Mouse (Mus musculus): Measurements from ENCODE around the gene Rpl10a. TPM values are rescaled to one million over a fixed set of nuclear protein-coding genes. Genes with fewer than 3 reads are reported as not detected.
"Not testable (repeated sequence)": the region's sequence is repeated elsewhere in the genome, so short reads cannot be mapped to it uniquely, and the experiment has no call there.

Gene Rpl10a
- total RNA-seq, 2 experiments from 2014 or later, result 411 to 471 TPM

DNA sequence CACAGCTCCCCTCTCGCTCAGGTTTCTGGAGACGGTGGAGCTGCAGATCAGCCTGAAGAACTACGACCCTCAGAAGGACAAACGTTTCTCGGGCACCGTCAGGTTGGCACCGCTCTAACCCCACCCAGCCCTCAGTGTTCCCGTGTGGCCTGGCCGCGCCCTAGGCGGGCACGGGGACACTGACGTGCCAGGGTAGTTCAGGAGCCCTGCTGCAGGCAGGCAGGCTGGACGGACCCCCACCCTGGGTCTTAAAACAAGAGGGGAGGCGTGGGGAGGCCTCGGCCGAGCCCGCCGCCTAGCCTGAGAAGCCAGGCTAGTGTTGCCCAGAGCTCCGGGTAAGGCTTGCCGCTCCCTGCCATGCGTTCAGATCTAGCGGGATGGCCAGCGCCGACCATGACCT, 675 bp downstream of the Rpl10a start:
- DNase-seq, result peak; percentile 39 to 43
- intact Hi-C loops (cut with DNase I), result loop anchor here (2.0 to 5.0 kb wide), 2 partner anchors 40 to 193 kb away; no protein-coding TSS in a partner anchor

DNA sequence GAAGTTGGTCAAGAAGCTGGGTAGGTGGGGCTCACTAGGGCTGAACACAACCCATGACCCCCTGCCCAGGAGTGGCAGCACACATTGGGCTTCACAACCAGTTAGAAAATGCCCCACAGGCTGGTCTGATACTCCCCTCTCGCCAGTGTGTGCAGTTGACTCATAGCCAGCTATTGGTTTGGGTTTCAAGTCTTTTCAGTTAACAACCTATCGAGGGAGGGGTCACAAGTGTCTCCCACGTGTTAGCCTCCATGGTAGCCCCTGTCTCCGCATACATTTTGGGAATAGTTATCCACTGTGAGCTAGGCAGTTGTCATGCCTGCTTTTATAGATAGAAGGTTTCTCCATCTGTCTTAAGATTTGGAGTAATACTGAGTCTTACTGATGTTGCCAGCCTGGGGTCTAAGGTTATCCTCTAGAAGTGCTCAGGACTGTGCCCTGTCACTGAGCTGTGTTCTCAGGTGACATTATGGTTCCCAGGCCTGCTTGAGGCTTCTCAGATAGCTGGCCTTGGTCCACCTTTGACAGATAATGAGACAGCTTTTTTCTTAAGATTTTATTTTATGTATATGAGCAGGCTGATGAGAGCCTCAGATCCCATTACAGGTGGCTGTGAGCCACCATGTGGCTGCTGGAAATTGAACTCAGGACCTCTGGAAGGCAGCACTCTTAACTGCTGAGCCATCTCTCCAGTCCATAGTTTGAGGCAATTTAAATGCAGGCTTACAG, 1.4 kb downstream of the Rpl10a start:
- intact Hi-C loops (cut with DNase I), result loop anchor here (2.0 to 5.0 kb wide), 2 partner anchors 39 to 193 kb away; no protein-coding TSS in a partner anchor

DNA sequence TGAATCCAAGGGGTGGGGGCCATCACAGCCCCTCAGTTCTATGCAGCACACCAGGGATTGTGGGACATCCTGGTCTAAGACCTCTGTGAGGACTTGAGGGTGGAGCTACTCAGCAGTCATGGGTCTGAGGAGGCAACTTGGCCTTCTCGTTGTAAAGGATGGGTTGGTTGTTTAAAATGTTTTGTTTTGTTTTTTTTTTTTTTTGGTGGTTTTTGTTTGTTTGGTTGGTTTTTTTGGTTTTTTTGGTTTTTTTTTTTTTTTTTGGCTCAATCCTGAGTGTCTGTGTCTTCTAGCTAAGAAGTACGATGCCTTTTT, 1.9 kb downstream of the Rpl10a start:
- intact Hi-C loops (cut with DNase I), result no loop called here
- DNase-seq, result no peak

More for the DNA sequence above, 1.4 kb downstream of the Rpl10a start:
- no peak for DNase-seq

DNA sequence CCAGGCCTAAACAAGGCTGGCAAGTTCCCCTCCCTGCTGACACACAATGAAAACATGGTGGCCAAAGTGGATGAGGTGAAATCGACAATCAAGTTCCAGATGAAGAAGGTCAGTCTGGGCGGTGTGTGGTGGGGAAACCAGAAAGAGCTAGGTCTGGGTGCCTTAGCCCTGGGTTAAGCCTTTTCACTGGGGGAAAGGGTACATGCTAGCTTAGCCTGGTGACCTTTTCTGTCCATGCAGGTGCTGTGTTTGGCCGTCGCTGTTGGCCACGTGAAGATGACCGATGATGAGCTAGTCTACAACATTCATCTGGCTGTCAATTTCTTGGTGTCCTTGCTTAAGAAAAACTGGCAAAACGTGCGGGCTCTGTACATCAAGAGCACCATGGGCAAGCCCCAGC, 2.3 kb downstream of the Rpl10a start:
- intact Hi-C loops (cut with DNase I), result not testable (repeated sequence)

DNA sequence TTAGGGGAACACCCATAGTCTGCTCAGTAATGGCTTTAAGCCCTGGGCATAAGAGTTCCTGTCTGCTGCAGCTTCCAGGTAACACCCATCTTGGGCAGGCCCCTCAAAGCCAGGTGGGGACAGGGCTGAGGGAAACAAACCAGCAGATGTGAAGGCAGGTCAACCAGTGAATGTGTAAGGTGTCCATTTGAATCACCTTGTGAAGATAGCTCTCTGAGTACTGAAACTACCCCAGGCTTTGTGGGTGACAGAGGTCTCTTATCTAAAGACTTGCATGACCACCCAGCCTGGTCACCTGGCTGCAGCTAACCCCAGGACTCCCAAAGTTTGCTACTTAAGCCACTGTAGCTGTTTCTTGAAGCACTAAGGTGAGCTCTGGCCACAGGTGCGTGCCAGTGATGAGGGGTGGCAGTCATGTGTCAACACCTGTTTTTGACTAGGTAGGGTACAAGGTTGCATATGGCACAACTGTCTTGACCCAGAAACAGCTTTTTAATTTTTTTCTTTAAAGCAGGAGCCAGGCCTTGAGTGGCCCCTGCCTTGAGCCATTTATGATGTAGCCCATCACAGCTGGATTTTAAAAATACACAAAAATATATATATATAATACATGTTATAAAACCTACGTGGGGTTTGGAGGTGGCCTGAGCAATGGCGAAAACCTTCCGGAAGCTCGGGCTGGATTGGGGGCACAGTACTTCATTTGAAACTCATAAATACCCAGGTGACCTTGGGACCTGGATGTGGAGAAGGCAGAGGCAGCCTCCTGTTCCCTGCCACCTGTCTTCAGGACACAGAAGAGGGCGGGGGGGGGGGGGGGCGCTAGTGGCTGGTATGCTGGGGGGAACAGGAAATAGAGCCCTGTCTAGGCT, 3.2 kb downstream of the Rpl10a start:
- intact Hi-C loops (cut with DNase I), result no loop called here

More for the DNA sequence above, 2.3 kb downstream of the Rpl10a start:
- not testable (repeated sequence) for DNase-seq

DNA sequence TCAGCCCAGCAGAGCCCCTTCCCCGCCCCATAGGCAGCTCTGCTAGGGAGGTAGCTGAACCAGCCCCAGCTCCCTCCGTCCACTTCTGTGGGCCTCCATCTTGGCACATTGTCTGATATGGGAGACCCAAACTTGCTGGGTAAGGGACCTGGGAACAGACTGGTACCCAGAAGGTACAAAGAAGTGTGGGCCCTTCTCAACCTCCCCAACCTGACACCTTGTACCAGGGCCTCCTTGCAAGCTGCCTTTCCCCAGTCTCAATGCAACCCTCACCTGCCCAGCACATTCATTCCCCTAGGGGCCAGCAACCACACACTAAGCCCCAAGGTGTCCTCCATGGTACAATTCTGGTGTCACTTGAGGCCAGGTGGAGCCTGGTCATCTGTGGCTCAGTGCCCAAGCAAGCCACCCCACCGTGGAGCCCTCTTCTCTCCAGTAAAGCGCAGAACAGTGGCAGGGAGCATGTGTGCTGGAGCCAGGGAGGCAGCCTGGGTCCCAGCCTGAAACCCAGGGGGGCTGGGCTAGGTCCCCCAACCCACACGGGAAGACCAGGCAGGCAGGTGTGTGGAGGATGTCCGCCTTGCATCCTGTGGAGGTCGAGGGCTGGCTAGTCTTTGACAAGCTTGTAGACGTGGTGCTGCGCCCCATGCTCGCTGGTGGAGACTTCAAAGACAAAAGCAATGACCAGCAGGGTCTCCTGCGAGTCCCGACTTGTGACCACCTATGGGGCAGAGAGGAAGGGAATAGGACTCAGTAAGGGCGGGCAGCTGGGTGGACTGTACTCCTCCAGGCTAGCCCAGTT, 4.0 kb downstream of the Rpl10a start:
- intact Hi-C loops (cut with DNase I), result no loop called here
- DNase-seq, result no peak

More for the DNA sequence above, 3.2 kb downstream of the Rpl10a start:
- no peak for DNase-seq

DNA sequence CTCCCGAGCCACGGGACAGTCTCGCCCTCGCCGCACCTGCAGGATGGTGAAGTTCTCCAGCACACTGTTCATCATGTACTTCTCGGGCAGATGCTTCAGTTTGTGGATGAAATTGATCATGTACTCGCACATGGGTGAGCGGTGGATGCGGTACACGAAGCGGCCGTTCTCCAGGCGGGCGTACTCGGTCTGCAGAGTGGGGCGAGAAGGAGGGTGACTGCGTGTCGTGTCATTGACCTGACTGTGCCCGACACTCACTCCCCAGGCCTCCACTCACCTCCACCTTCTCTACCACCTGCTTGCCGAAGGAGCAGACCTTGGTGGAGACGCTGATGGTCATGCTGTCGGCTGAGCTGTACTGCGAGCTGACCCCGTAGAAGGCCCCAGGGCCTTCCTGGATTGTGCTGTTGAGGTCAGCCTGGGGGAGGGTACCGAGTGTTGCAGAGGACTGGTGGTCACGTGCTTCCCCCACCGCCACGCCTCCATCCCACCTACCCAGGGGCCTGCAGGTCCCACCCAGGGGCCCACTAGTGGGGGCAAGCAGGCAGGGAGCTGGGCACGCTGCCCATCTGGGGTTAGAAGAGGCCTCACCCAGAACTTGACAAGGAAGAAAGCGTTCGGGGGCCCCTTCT, 4.8 kb downstream of the Rpl10a start:
- intact Hi-C loops (cut with DNase I), result no loop called here
- DNase-seq, result no peak

DNA sequence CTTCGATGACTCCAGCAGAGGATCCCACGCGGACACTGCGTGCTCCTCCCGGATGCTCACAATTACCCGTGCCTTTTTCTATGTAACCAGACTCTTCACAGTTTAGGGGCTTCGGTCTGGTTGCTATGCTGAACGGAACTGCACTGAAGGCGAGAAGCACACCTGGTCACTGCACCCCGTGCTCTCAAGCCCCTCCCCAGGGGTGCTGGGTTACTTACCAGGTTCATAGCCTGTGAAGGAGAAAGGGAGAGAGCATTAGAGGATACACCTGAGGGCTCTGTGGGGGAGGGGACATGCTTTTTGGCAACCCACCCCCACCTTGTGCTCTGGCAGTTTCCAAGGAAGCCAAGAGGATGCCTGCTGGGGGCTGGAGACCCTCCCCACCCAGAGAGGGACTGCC, 7.0 kb downstream of the Rpl10a start:
- no peak for DNase-seq
- intact Hi-C loops (cut with DNase I), result no loop called here

DNA sequence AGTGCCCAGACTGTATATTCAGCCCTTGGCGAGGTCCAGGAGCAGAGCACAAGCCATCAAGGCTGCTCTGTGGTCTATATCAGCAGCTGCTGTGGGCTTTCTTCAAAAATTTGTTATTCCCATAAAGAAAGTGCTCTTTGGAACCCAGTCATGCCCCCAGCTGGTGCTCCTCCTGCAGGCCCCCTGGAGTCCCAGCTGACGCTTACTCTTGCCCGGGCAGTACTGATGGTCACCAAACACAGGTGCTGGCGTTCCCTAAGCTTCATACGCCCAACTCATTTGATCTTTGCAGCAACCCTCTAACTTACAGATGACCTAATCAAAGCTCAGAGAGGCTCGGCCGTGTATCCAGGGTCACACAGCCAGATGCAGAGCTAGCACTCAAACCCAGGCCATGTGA, 9.3 kb downstream of the Rpl10a start:
- intact Hi-C loops (cut with DNase I), result no loop called here

DNA sequence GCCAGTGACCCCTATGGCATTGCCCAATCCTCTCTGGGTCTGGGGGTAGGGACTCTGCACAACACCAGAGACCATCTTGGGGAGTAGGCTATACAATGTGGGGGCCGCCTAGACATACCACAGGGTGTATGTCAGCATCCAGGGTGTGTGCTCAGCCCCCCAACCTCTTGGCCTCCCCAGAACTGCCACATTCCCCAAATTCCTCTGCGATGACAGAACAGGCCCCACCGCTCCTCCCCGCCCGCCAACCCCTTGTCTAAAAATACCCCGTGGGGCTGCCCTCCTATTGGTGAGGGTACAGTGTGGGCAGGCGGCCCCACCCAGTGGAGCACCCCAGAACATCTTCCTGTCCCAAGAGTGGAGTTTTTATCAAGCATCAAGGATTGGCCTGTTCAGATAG, 12.3 kb downstream of the Rpl10a start:
- DNase-seq, result no peak
- intact Hi-C loops (cut with DNase I), result no loop called here

More for the DNA sequence above, 9.3 kb downstream of the Rpl10a start:
- no peak for DNase-seq

DNA sequence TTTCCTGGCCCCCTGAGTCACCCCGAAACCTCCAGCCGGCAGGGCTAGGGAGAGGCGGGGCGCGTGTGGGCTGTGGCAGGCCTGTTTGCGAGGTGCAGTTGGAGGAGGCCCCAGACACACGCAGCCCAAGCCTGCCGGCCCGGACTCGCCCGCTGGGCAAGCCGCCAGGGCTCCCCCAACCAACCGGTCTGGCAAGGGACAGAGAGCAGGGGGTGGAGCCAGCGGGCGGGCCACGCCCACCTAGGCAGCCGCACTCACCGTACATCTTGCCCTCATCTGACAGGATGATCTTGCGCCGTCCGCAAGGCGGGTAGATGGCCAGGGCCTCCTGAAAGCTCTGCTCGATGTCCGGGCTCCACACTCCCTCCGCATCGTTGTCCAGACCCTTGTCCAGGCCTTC, 12.8 kb downstream of the Rpl10a start:
- DNase-seq, result peak; percentile 83 to 90

DNA sequence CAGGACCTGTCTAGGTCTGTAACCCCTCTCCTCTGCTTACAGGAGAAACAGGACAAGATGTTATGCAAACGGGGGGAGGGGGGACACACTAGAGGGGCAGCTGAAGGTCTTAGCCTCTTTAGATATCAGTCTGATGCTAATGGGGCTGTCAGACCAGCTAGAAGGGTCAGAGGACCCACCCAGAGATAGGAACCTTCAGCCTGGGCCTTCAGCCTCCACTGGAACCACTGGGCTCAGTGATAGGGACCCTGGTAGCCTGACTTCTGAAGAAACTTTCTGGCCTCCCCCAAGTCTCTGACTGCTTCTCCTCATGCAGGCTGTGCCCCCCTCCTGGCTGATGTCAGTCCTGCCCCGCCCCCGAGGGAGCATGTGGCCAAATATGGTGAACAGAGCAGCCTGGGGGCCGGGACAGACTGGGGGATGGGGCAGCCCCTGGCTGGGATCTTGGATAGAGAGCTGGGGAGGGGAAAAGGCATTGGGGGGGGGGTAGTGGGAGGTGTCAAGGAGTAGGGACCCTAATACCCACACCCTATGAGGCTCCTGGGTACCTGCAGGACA, 15.9 kb downstream of the Rpl10a start:
- intact Hi-C loops (cut with DNase I), result no loop called here
- DNase-seq, result peak; percentile 40 to 58

More for the DNA sequence above, 12.8 kb downstream of the Rpl10a start:
- intact Hi-C loops (cut with DNase I), result no loop called here

DNA sequence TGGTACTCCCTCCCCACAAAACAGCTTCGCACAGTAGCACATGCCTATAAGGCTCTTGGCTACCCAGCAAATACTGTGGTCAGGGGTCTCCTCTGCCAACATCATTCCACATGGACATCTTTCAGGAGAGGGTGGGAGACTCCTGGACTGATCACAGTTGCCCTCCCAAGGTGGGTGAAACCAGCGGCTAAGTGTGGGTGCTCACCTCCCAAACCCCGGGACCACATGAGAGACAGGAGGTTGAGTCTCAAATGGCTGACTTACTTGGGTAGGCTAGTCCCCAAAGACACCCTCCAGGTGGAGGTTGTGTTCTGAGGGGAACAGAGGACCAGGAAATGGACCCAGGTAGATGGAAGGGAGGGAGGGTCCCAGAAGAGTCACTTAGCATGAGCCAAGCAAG, 16.4 kb downstream of the Rpl10a start:
- no peak for DNase-seq
- intact Hi-C loops (cut with DNase I), result no loop called here

DNA sequence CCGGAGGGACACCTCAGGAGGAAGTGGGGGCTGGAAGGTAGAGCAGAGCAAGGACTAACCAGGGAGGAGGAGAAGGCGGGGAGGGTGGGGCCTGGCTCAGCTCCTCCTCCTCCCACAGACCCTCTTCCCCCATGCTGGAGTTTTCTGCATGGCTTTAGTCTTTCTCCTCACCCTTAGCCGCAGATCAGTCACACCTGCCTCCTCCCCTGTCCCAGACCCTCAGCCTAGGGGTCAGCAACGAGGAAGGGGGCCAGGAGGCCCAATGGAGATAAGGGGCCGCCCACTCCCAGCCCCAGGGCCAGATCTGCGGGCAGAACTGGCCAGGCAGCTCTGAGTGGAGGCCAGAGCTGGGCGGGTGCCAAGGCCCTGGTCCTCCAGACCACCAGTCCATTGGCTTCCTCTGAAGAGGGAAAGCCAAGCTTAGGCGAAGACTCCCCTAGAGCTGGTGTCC, 17.0 kb downstream of the Rpl10a start:
- peak in 1 of 2 experiments; percentile 43 for DNase-seq
- intact Hi-C loops (cut with DNase I), result no loop called here

DNA sequence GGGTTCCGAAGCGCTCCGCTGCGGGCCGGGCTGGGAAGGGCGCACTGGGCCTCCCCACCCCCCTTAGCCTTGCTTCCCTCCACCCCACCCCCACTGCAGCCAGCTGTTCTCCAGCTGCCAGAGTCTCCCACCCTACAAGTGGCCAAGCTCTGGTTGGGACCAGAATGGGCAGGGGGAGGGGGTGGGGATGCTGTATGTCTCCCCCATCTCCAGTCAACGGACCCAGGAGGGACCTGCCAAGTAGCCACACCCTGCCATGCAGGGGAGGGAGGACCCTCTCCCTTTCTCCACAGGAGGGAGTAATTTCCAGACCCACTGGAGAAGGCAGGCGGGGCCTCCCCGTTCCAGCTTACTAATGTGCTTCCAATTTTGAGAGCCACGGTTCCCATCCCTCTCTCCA, 17.6 kb downstream of the Rpl10a start:
- DNase-seq, result peak; percentile 55 to 69
- intact Hi-C loops (cut with DNase I), result no loop called here

DNA sequence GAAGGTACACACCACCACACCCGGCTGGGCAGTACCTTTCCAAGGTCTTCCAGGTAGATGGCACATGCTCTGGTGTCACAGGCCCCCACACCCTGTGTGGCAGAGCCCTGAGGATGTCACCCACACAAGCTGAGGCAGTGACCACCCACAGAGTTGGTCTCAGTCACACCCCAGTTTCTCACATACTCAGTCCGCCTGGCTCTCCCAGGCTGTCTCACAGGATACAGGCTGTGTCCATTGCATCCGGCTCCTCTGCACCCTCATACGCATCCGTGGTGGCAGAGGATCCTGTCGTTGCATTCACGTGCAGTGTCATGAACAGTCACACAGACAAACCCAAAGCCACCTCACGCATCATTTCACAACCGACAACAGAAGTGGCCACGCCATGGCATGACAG, 19.1 kb downstream of the Rpl10a start:
- intact Hi-C loops (cut with DNase I), result no loop called here
- DNase-seq, result no peak

DNA sequence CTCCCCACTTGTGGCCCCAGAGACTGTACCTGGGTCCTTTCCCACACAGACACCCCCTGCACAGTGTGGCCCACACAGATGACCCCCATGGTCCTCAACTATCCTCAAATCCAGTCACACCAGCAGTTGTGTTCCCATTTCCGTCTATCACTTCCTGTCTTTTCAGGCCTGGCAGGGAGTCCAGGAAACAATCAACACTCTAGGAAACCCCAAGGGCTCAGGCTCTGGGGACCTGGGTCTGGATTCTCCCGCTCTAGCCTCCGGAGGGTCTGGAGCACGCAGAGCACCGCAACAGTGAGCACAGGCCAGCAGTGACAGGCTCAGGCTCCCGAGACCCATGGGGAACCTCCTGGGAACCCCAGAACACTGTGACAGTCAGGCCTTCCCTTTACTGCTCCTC, 19.9 kb downstream of the Rpl10a start:
- intact Hi-C loops (cut with DNase I), result no loop called here
- peak in 1 of 2 experiments; percentile 52 for DNase-seq

DNA sequence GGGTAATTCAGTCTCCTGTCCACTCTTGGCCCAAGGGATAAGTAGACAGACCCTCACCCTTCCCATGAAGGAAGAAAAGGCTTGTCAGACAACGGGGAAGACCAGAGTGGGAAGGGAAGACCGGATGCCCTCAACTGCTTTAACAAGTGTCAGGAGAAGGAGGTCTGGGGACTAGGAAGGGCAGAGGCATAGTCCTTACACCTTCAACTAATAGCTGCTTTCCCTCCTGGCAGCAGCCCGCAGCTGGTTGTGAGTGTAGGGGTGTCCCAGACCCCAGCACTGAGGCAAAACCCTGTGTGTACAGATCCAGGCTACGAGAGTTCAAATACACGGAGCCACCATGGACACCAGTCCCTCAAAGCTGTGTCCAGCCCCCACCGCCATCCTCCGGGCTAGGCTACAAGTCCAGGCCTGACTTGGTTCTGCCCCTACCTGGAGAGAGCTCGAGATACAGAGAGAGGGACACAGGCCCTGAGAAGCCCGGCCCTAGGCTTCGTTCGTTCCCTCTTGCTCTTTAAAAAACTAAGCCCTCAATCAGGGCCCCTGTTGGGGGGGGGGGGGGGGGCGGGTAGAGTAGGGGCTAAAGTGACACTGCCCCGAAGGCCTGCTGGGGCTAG, 21.1 kb downstream of the Rpl10a start:
- DNase-seq, result no peak
- intact Hi-C loops (cut with DNase I), result no loop called here

DNA sequence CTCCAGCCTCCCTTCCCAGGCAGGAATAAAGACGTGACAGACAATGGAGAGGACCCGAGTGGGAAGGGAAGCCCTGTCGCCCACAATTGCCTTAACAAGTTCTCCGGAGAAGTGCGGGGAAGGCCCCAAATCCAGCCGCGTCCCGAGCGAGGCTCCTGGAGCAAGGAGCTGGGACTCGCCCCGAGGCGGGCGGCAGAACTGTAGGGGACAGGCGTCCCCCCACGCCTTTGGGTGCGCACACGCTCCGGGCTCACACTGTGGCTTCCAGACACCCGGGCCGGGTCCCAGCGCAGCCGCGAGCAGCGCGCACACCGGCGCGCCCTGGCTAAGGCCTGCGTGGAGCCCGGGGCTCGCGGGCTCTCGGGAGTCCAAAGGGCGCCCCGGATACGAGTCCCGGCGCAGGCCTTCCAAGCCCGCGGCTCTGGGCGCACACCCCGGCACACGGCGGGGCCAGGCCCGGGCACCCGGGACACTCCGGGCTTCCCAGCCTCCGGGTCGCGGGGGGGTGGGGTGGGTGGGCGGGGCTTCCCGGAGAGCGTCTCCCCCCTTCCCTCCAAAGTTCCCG, 21.7 kb downstream of the Rpl10a start:
- peak; percentile 57 to 60 for DNase-seq
- intact Hi-C loops (cut with DNase I), result no loop called here

All from heart, postnatal 14 days (tissue).